Mouse (Mus musculus) myocyte (in vitro differentiated cells): Measurements from ENCODE around the gene Map3k3.

Source experiments
- POLR2A ChIP-seq: IDR thresholded peaks from one replicate; pipeline ENCODE4 v1.6.1; 2011; ENCODE audit warnings: low read depth, mild to moderate bottlenecking, control low read depth, moderate library complexity; ENCODE audit not compliant: insufficient read length
- POLR2AphosphoS2 ChIP-seq: IDR thresholded peaks from one replicate; pipeline ENCODE4 v1.6.1; 2011; ENCODE audit warnings: low read depth, control low read depth; ENCODE audit not compliant: insufficient read length
- USF1 ChIP-seq: IDR thresholded peaks from one replicate; pipeline ENCODE4 v1.6.1; 2011; ENCODE audit warnings: low read depth, mild to moderate bottlenecking, control low read depth, moderate library complexity

GRCm38 (mm10) chr11:106151219-106151618 is 66.8 kb downstream of the Map3k3 start:
- TF ChIP-seq POLR2AphosphoS2: no peak
- TF ChIP-seq POLR2A: no peak
- TF ChIP-seq USF1: no peak
